Mouse (Mus musculus): ENCODE data around the gene Cltb. TPM values are rescaled to one million over a fixed set of nuclear protein-coding genes. Genes with fewer than 3 reads are reported as not detected.

The Cltb gene
- polyA plus RNA-seq, 1 experiment: 46.7 TPM

- H3K27me3 ChIP-seq (ENCODE audit: control insufficient read depth): peaks cover 38% of the 10 kb centered on the region
- no peaks in the 10 kb centered on the region for H3K9me3 ChIP-seq (ENCODE audit: control insufficient read depth, low read length)
- no peaks in the 10 kb centered on the region for H3K36me3 ChIP-seq (ENCODE audit: control insufficient read depth)
- TF ChIP-seq GATA1 (IDR thresholded peaks at IDR 0.05; ENCODE audit: low read length): no peak
- TF ChIP-seq TAL1 (IDR thresholded peaks at IDR 0.05; ENCODE audit: low read length): no peak
- H3K4me3 ChIP-seq (replicated peaks): no peak overlapping the region
- peaks cover 35% of the 10 kb centered on the region for H3K4me1 ChIP-seq (ENCODE audit: control insufficient read depth)
Measured at GRCm38 (mm10) chr13:54571637-54572036, 39.5 kb downstream of the Cltb start.

- Histone ChIP-seq H3K4me1 (ENCODE audit: control insufficient read depth) (peaks cover 35% of the 10 kb centered on the region), H3K9me3 (ENCODE audit: control insufficient read depth, low read length) (no peaks in the 10 kb centered on the region), H3K27me3 (ENCODE audit: control insufficient read depth) (peaks cover 31% of the 10 kb centered on the region), H3K4me3 (replicated peaks) (no peak overlapping the region), H3K36me3 (ENCODE audit: control insufficient read depth) (no peaks in the 10 kb centered on the region)
- TF ChIP-seq TAL1 (IDR thresholded peaks at IDR 0.05; ENCODE audit: low read length) (no peak), GATA1 (IDR thresholded peaks at IDR 0.05; ENCODE audit: low read length) (no peak)
Measured at GRCm38 (mm10) chr13:54570736-54571135, 40.4 kb downstream of the Cltb start.

- TF ChIP-seq TAL1 (IDR thresholded peaks at IDR 0.05; ENCODE audit: low read length): no peak
- no peak for TF ChIP-seq GATA1 (IDR thresholded peaks at IDR 0.05; ENCODE audit: low read length)
- Histone ChIP-seq H3K27me3 (ENCODE audit: control insufficient read depth) (peaks cover 16% of the 10 kb centered on the region), H3K4me3 (replicated peaks) (no peak overlapping the region), H3K9me3 (ENCODE audit: control insufficient read depth, low read length) (no peaks in the 10 kb centered on the region), H3K4me1 (ENCODE audit: control insufficient read depth) (peaks cover 32% of the 10 kb centered on the region), H3K36me3 (ENCODE audit: control insufficient read depth) (no peaks in the 10 kb centered on the region)
Measured at GRCm38 (mm10) chr13:54569282-54569681, 41.9 kb downstream of the Cltb start.

GRCm38 (mm10) chr13:54568380-54568779 is 42.8 kb downstream of the Cltb start:
- H3K4me1 ChIP-seq (ENCODE audit: control insufficient read depth): peaks cover 36% of the 10 kb centered on the region
- H3K9me3 ChIP-seq (ENCODE audit: control insufficient read depth, low read length): no peaks in the 10 kb centered on the region
- H3K36me3 ChIP-seq (ENCODE audit: control insufficient read depth): no peaks in the 10 kb centered on the region; the same call in 1 of the 2 replicates
- H3K4me3 ChIP-seq (replicated peaks): no peak overlapping the region
- H3K27me3 ChIP-seq (ENCODE audit: control insufficient read depth): peaks cover 8% of the 10 kb centered on the region
- no peak for TF ChIP-seq TAL1 (IDR thresholded peaks at IDR 0.05; ENCODE audit: low read length)
- TF ChIP-seq GATA1 (IDR thresholded peaks at IDR 0.05; ENCODE audit: low read length): no peak

GRCm38 (mm10) chr13:54565594-54566345 is 45.4 kb downstream of the Cltb start:
- no peaks in the 10 kb centered on the region for H3K9me3 ChIP-seq (ENCODE audit: control insufficient read depth, low read length)
- no peaks in the 10 kb centered on the region for H3K27me3 ChIP-seq (ENCODE audit: control insufficient read depth)
- peaks cover 42% of the 10 kb centered on the region for H3K4me1 ChIP-seq (ENCODE audit: control insufficient read depth)
- H3K36me3 ChIP-seq (ENCODE audit: control insufficient read depth): peaks cover 26% of the 10 kb centered on the region
- TF ChIP-seq GATA1 (IDR thresholded peaks at IDR 0.05; ENCODE audit: low read length): no peak
- no peak for TF ChIP-seq TAL1 (IDR thresholded peaks at IDR 0.05; ENCODE audit: low read length)
- peak overlapping the region; percentile 88 for H3K4me3 ChIP-seq (replicated peaks)

- Histone ChIP-seq H3K4me1 (ENCODE audit: control insufficient read depth) (peaks cover 42% of the 10 kb centered on the region), H3K9me3 (ENCODE audit: control insufficient read depth, low read length) (no peaks in the 10 kb centered on the region), H3K36me3 (ENCODE audit: control insufficient read depth) (peaks cover 31% of the 10 kb centered on the region), H3K27me3 (ENCODE audit: control insufficient read depth) (no peaks in the 10 kb centered on the region), H3K4me3 (replicated peaks) (peak within 1 kb of the TSS; percentile 88)
- TF ChIP-seq GATA1 (IDR thresholded peaks at IDR 0.05; ENCODE audit: low read length) (no peak), TAL1 (IDR thresholded peaks at IDR 0.05; ENCODE audit: low read length) (no peak)
Measured at GRCm38 (mm10) chr13:54565201-54565581, 46.0 kb downstream of the Cltb start, which contains the start of gene 4833439L19Rik. TSS of gene 4833439L19Rik (minus strand) at chr13:54565435.

- Histone ChIP-seq H3K4me1 (ENCODE audit: control insufficient read depth) (peaks cover 42% of the 10 kb centered on the region), H3K36me3 (ENCODE audit: control insufficient read depth) (peaks cover 38% of the 10 kb centered on the region), H3K9me3 (ENCODE audit: control insufficient read depth, low read length) (no peaks in the 10 kb centered on the region)
Measured at GRCm38 (mm10) chr13:54564232-54565200, 46.6 kb downstream of the Cltb start.

GRCm38 (mm10) chr13:54562562-54562961 is 48.6 kb downstream of the Cltb start:
- Histone ChIP-seq H3K4me1 (ENCODE audit: control insufficient read depth) (peaks cover 32% of the 10 kb centered on the region), H3K4me3 (replicated peaks) (no peak overlapping the region), H3K27me3 (ENCODE audit: control insufficient read depth) (no peaks in the 10 kb centered on the region), H3K36me3 (ENCODE audit: control insufficient read depth) (peaks cover 57% of the 10 kb centered on the region), H3K9me3 (ENCODE audit: control insufficient read depth, low read length) (no peaks in the 10 kb centered on the region)
- TF ChIP-seq GATA1 (IDR thresholded peaks at IDR 0.05; ENCODE audit: low read length): no peak
- no peak for TF ChIP-seq TAL1 (IDR thresholded peaks at IDR 0.05; ENCODE audit: low read length)

More at GRCm38 (mm10) chr13:54564232-54565200, 46.6 kb downstream of the Cltb start:
- Histone ChIP-seq H3K27me3 (ENCODE audit: control insufficient read depth) (no peaks in the 10 kb centered on the region), H3K4me3 (replicated peaks) (peak overlapping the region; percentile 88)
- TF ChIP-seq GATA1 (IDR thresholded peaks at IDR 0.05; ENCODE audit: low read length) (no peak), TAL1 (IDR thresholded peaks at IDR 0.05; ENCODE audit: low read length) (no peak)

- TF ChIP-seq GATA1 (IDR thresholded peaks at IDR 0.05; ENCODE audit: low read length): no peak
- TF ChIP-seq TAL1 (IDR thresholded peaks at IDR 0.05; ENCODE audit: low read length): no peak
Measured at GRCm38 (mm10) chr13:54560608-54561007, 50.5 kb downstream of the Cltb start.

More at GRCm38 (mm10) chr13:54560608-54561007, 50.5 kb downstream of the Cltb start:
- Histone ChIP-seq H3K36me3 (ENCODE audit: control insufficient read depth) (peaks cover 75% of the 10 kb centered on the region), H3K4me1 (ENCODE audit: control insufficient read depth) (peaks cover 24% of the 10 kb centered on the region), H3K9me3 (ENCODE audit: control insufficient read depth, low read length) (no peaks in the 10 kb centered on the region), H3K27me3 (ENCODE audit: control insufficient read depth) (no peaks in the 10 kb centered on the region), H3K4me3 (replicated peaks) (no peak overlapping the region)
